13 mouse cellular contexts compared by ENCODE assay signal in the genomic region with DNA sequence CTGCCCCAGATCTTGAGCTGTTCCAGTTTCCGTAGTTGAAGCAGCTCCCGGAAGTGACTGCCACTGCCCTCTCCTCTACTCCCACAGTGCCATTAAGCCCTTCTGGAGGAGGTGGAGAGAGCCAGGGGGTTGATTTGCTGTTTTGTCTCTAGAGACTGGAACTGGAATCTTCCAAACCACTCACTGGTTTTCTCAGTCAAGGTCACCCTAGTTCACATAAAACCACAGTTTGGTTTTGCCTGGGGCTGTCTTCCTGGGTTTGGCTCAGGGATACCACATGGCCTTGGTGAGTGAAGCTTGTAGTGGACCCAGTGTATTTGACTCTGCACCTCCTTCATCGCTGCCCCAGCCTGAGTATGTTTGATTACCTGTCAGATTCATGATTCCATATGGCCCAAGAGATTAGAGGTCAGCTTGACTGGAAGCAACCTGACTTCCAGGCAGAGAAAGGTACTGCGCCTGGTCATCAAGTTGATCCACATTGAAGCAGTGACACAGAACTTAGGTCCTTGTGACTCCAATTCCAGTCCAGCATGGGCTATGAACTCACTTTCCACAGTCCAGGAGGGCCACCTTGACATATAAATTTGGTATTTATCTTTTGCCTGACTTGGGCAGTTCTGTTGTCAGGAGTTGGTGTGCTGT. TPM values are rescaled to one million over a fixed set of nuclear protein-coding genes. Genes with fewer than 3 reads are reported as not detected.
DNase-seq lines count a peak whose midpoint lies in the region; ATAC-seq and TF ChIP-seq lines count a peak whose summit lies in the region.
"Had no signal": no experiment of that assay in that cellular context is flagged by ENCODE, and none has a peak within 500 bp of the region (broad histone marks: within the 10 kb centered on the region; RNA-seq: fewer than 3 reads in every experiment).

No protein-coding gene starts in this region.

- no peaks in the 10 kb centered on the region for H3K27me3 ChIP-seq in kidney, adult 2 months (replicated peaks; ENCODE audit: control insufficient read depth, insufficient read depth, low read length)
- no peaks in the 10 kb centered on the region for H3K27me3 ChIP-seq in kidney, embryonic 14.5 days (ENCODE audit: control insufficient read depth, insufficient read depth, low read length)
- no peaks in the 10 kb centered on the region for H3K27me3 ChIP-seq in CH12.LX (replicated peaks)
- no peaks in the 10 kb centered on the region for H3K27me3 ChIP-seq in kidney, postnatal 0 days (ENCODE audit: insufficient read depth, low read length)
- H3K27me3 ChIP-seq: hindbrain, embryonic 13.5 days; limb, embryonic 15.5 days had no signal

- no peak for TF ChIP-seq RAD21 in CH12.LX (IDR thresholded peaks at IDR 0.05; ENCODE audit: low read depth, low read length)

- no peak overlapping the region for H3K9ac ChIP-seq in kidney, embryonic 14.5 days (ENCODE audit: low read depth, low read length)
- H3K9ac ChIP-seq in CH12.LX (ENCODE audit: insufficient read depth, low read depth), result no peak overlapping the region
- no peak overlapping the region for H3K9ac ChIP-seq in kidney, postnatal 0 days (ENCODE audit: low read depth, low read length)
- H3K9ac ChIP-seq: hindbrain, embryonic 13.5 days; limb, embryonic 15.5 days had no signal

- peaks cover 30% of the 10 kb centered on the region for H3K4me1 ChIP-seq in kidney, adult 2 months (ENCODE audit: control insufficient read depth, insufficient read depth, low read length)
- H3K4me1 ChIP-seq in kidney, embryonic 14.5 days (ENCODE audit: control insufficient read depth, insufficient read depth, low read length), result peaks cover 13% of the 10 kb centered on the region
- H3K4me1 ChIP-seq in CH12.LX (ENCODE audit: control insufficient read depth in 1 of 2, insufficient read depth in 2 of 2), result peaks cover 0 to 6% of the 10 kb centered on the region in 2 experiments; a peak in 3 of 4 replicates
- peaks cover 20% of the 10 kb centered on the region; the same call in 1 of the 2 replicates for H3K4me1 ChIP-seq in kidney, postnatal 0 days (replicated peaks; ENCODE audit: insufficient read depth, low read length)

- H3K79me2 ChIP-seq in CH12.LX (replicated peaks; ENCODE audit: control insufficient read depth, extremely low read depth, insufficient read depth, poor library complexity, severe bottlenecking), result no peaks in the 10 kb centered on the region; the same call in 1 of the 2 replicates

- no peak for TF ChIP-seq POLR2A in kidney, adult 2 months (IDR thresholded peaks at IDR 0.05; ENCODE audit: low read depth, low read length)
- no peak for TF ChIP-seq POLR2A in CH12.LX (IDR thresholded peaks at IDR 0.05; ENCODE audit: low read depth, low read length)

- no peak overlapping the region for H3K4me2 ChIP-seq in kidney, embryonic 14.5 days (replicated peaks; ENCODE audit: low read depth, low read length)
- H3K4me2 ChIP-seq in CH12.LX (ENCODE audit: insufficient read depth, low read depth, poor library complexity, severe bottlenecking), result no peak overlapping the region
- H3K4me2 ChIP-seq in kidney, postnatal 0 days (ENCODE audit: low read length), result no peak overlapping the region
- H3K4me2 ChIP-seq: hindbrain, embryonic 13.5 days; limb, embryonic 15.5 days had no signal

- TF ChIP-seq CTCF in kidney, adult 2 months (conservative IDR thresholded peaks at IDR 0.05; ENCODE audit: insufficient read depth, insufficient read length, low read depth, low read length), result no peak
- no peak for TF ChIP-seq CTCF in CH12.LX (conservative IDR thresholded peaks at IDR 0.05 in 1 of 2, IDR thresholded peaks at IDR 0.05 in 1 of 2; ENCODE audit: low read depth in 2 of 2, low read length in 2 of 2)
- no peak for TF ChIP-seq CTCF in kidney, postnatal 0 days (IDR thresholded peaks at IDR 0.05; ENCODE audit: low read depth)

- H3K27ac ChIP-seq in kidney, adult 2 months (ENCODE audit: insufficient read depth, low read depth, low read length), result peak overlapping the region; percentile 0
- no peak overlapping the region for H3K27ac ChIP-seq in kidney, embryonic 14.5 days (ENCODE audit: low read depth, low read length)
- H3K27ac ChIP-seq in CH12.LX (ENCODE audit: insufficient read depth, low read depth), result no peak overlapping the region
- H3K27ac ChIP-seq in kidney, postnatal 0 days, result peak overlapping the region; percentile 20; the same call in 1 of the 2 replicates
- H3K27ac ChIP-seq: forebrain, embryonic 10.5 days; hindbrain, embryonic 13.5 days; limb, embryonic 15.5 days had no signal

- no peak for ATAC-seq in kidney, embryonic 14.5 days (ENCODE audit: low FRiP score, low TSS enrichment)
- no peak for ATAC-seq in kidney, postnatal 0 days (replicated peaks; ENCODE audit: low FRiP score, low read depth)

- WGBS in kidney, adult 2 months, result 41% methylated on average over 4 of the region's 4 CpGs
- 35% methylated on average over 4 of the region's 4 CpGs for WGBS in kidney, embryonic 14.5 days
- WGBS in kidney, postnatal 0 days, result 46% methylated on average over 4 of the region's 4 CpGs

- H3K9me3 ChIP-seq in kidney, embryonic 14.5 days (ENCODE audit: control insufficient read depth, low read length), result no peaks in the 10 kb centered on the region
- no peaks in the 10 kb centered on the region for H3K9me3 ChIP-seq in CH12.LX (replicated peaks; ENCODE audit: low read length)
- no peaks in the 10 kb centered on the region for H3K9me3 ChIP-seq in kidney, postnatal 0 days (replicated peaks; ENCODE audit: low read length)
- H3K9me3 ChIP-seq: forebrain, embryonic 10.5 days; hindbrain, embryonic 13.5 days; limb, embryonic 15.5 days had no signal

- dilution Hi-C loops in CH12.LX (cut with MboI; ENCODE audit: extremely low pct_ligation_motif_present, extremely low pct_unique_long_range_greater_than_20kb, low sequenced_read_pairs), result no loop called here

- DNase-seq in kidney, adult 2 months, result peak; percentile 65
- DNase-seq in CH12.LX (ENCODE audit: extremely low read depth) (no peak), R1 (ENCODE audit: low read depth, low spot score) (peak; percentile 52)
- peak; percentile 7 for DNase-seq in kidney, postnatal 0 days (ENCODE audit: low spot score)
- no peak for DNase-seq in cerebellum, adult 9-11 months
- no peak for DNase-seq in cerebellum, adult 18-20 months
- DNase-seq in retina, postnatal 1 day, result no peak
- DNase-seq: spleen, adult 18-20 months; thymus, postnatal 25 days had no signal

- no peak for TF ChIP-seq EP300 in CH12.LX (IDR thresholded peaks at IDR 0.05; ENCODE audit: low read length)

- H3K4me3 ChIP-seq in kidney, adult 2 months (ENCODE audit: insufficient read depth, low read depth, low read length), result no peak overlapping the region
- H3K4me3 ChIP-seq in kidney, embryonic 14.5 days (ENCODE audit: low read length), result no peak overlapping the region
- H3K4me3 ChIP-seq in CH12.LX (replicated peaks in 1 of 3; ENCODE audit: low read depth in 2 of 3, low read length in 2 of 3, poor library complexity in 1 of 3), result no peak overlapping the region
- H3K4me3 ChIP-seq in kidney, postnatal 0 days (replicated peaks; ENCODE audit: low read depth, low read length), result no peak overlapping the region
- H3K4me3 ChIP-seq: forebrain, embryonic 10.5 days; hindbrain, embryonic 13.5 days; limb, embryonic 15.5 days had no signal

- in situ Hi-C loops in CH12.LX (cut with MboI; ENCODE audit: low pct_ligation_motif_present, low pct_unique_long_range_greater_than_20kb, low sequenced_read_pairs), result no loop called here

- no peaks in the 10 kb centered on the region for H3K36me3 ChIP-seq in kidney, adult 2 months (ENCODE audit: control insufficient read depth, insufficient read depth, low read length)
- H3K36me3 ChIP-seq in kidney, embryonic 14.5 days (ENCODE audit: control insufficient read depth, insufficient read depth, low read length), result no peaks in the 10 kb centered on the region
- H3K36me3 ChIP-seq in CH12.LX (replicated peaks in 1 of 2; ENCODE audit: control insufficient read depth in 1 of 2, insufficient read depth in 1 of 2, low read length in 1 of 2), result peaks cover 0 to 10% of the 10 kb centered on the region in 2 experiments
- H3K36me3 ChIP-seq in kidney, postnatal 0 days (ENCODE audit: insufficient read depth, low read length), result no peaks in the 10 kb centered on the region
- H3K36me3 ChIP-seq: hindbrain, embryonic 13.5 days; limb, embryonic 15.5 days had no signal

TF ChIP-seq in CH12.LX, 34 proteins besides CTCF, POLR2A, EP300 and RAD21:
- TF ChIP-seq ELF1 (IDR thresholded peaks at IDR 0.05; ENCODE audit: low read depth, low read length) (0 out of 2 replicates have a peak, but pooled peaks have one; percentile 15), TCF12 (IDR thresholded peaks at IDR 0.05; ENCODE audit: low read depth, low read length) (no peak)
TF ChIP-seq in CH12.LX: peak in this region for 1.

RNA-seq across cellular contexts. Expression of a gene that starts 10.1 kb away (rescaled TPM):
- polyA plus RNA-seq in kidney, adult 2 months (2012; rRNA removed), result 107 and 115 TPM in 2 replicates
- 53.4 and 64.1 TPM in 2 replicates for polyA plus RNA-seq in kidney, embryonic 14.5 days (2014; fragmentation: Nextera tagmentation; extraction: Ambion mirVana)
- total RNA-seq in CH12.LX (2012; rRNA removed) (59.5 and 71.6 TPM in 2 replicates), CH12.LX (2014; rRNA removed) (45.6 and 50.6 TPM in 2 replicates)
- 52.8 and 56.4 TPM in 2 replicates for polyA plus RNA-seq in CH12.LX (2012; ENCODE audit: insufficient read length, low read depth)
- 67.4 and 76.8 TPM in 2 replicates for polyA plus RNA-seq in kidney, postnatal 0 days (2015; fragmentation: Nextera tagmentation; extraction: Ambion mirVana)

Comparison
In these comparisons a context has a peak if more than half of its experiments do, and no peak if none do; other contexts are left out.
1. H3K27ac ChIP-seq: peak in kidney, adult 2 months (single experiment) and kidney, postnatal 0 days (single experiment); none in kidney, embryonic 14.5 days (single experiment) and CH12.LX (single experiment).
2. DNase-seq: peak in kidney, adult 2 months (single experiment), R1 (single experiment) and kidney, postnatal 0 days (single experiment); none in CH12.LX (single experiment), cerebellum, adult 9-11 months (single experiment), cerebellum, adult 18-20 months (0 of 2) and retina, postnatal 1 day (single experiment).